Mouse (Mus musculus): ENCODE measurements at regions not wholly inside any gene's neighbourhood (a gene's known extent, or its start where the extent isn't known, plus 50 kb on each side); places are given as distances from the start of the nearest gene placed in this dataset.

- TF ChIP-seq CTCF (IDR thresholded peaks at IDR 0.05; ENCODE audit: borderline replicate concordance, insufficient read depth, low read depth, low read length), result no peak
- TF ChIP-seq POLR2A (IDR thresholded peaks at IDR 0.05; ENCODE audit: borderline replicate concordance, insufficient read depth, low read length), result no peak
Observed at GRCm38 (mm10) chr19:57546519-57546918, 64.3 kb upstream of the Atrnl1 start.
